Mouse (Mus musculus): Measurements from ENCODE around the gene Fli1.

GRCm38 (mm10) chr9:32400212-32400611 is 142.4 kb downstream of the Fli1 start:
- TF ChIP-seq CTCF (IDR thresholded peaks at IDR 0.05; ENCODE audit: extremely low read depth, insufficient read depth, insufficient read length, insufficient replicate concordance) (no peak), POLR2A (IDR thresholded peaks at IDR 0.05; ENCODE audit: low read depth, low read length) (no peak)
